Mouse (Mus musculus) urinary bladder, adult 2 months (tissue): ENCODE measurements around the gene Pla2g4a. TPM values are rescaled to one million over a fixed set of nuclear protein-coding genes. Genes with fewer than 3 reads are reported as not detected.
"Not testable (repeated sequence)": the region's sequence is repeated elsewhere in the genome, so short reads cannot be mapped to it uniquely, and the experiment has no call there.

ENCODE experiments used
- DNase-seq: peaks from one replicate; pipeline ENCODE4 v3.0.0; 2022; ENCODE audit warnings: low spot score
- polyA plus RNA-seq: library from polyadenylated mRNA; depleted of rRNA; stranded (reverse); fragments of >200 nt; gene quantifications from 2 replicates; pipeline ENCODE4 v1.2.3, GENCODE M21; 2012

The Pla2g4a gene
- polyA plus RNA-seq, 1 experiment = 54.4 TPM

GRCm38 (mm10) chr1:149937825-149938224, 23.3 kb downstream of the Pla2g4a start:
- DNase-seq = no peak

GRCm38 (mm10) chr1:149929140-149929539, 31.9 kb downstream of the Pla2g4a start:
- DNase-seq = no peak

GRCm38 (mm10) chr1:149923737-149924136, 37.4 kb downstream of the Pla2g4a start:
- DNase-seq = not testable (repeated sequence)

- DNase-seq = no peak
Observed at GRCm38 (mm10) chr1:149922219-149922618, 38.9 kb downstream of the Pla2g4a start.

GRCm38 (mm10) chr1:149921325-149921724, 39.8 kb downstream of the Pla2g4a start:
- DNase-seq = no peak

- DNase-seq = no peak
Observed at GRCm38 (mm10) chr1:149919301-149919700, 41.8 kb downstream of the Pla2g4a start.

- no peak for DNase-seq
Observed at GRCm38 (mm10) chr1:149912984-149913383, 48.1 kb downstream of the Pla2g4a start.

GRCm38 (mm10) chr1:149911050-149911449, 50.0 kb downstream of the Pla2g4a start:
- DNase-seq = no peak

- DNase-seq = no peak
Observed at GRCm38 (mm10) chr1:149898001-149898625, 63.0 kb downstream of the Pla2g4a start.

GRCm38 (mm10) chr1:149896590-149896989, 64.5 kb downstream of the Pla2g4a start:
- no peak for DNase-seq

- no peak for DNase-seq
Observed at GRCm38 (mm10) chr1:149894940-149895339, 66.2 kb downstream of the Pla2g4a start.

GRCm38 (mm10) chr1:149893903-149894302, 67.2 kb downstream of the Pla2g4a start:
- no peak for DNase-seq

- no peak for DNase-seq
Observed at GRCm38 (mm10) chr1:149891057-149891456, 70.0 kb downstream of the Pla2g4a start.

GRCm38 (mm10) chr1:149882419-149883025, 78.6 kb downstream of the Pla2g4a start:
- DNase-seq = no peak

- no peak for DNase-seq
Observed at GRCm38 (mm10) chr1:149878175-149878574, 82.9 kb downstream of the Pla2g4a start.

- DNase-seq = no peak
Observed at GRCm38 (mm10) chr1:149876502-149876901, 84.6 kb downstream of the Pla2g4a start.

- no peak for DNase-seq
Observed at GRCm38 (mm10) chr1:149871625-149872024, 89.5 kb downstream of the Pla2g4a start.

GRCm38 (mm10) chr1:149867323-149867722, 93.8 kb downstream of the Pla2g4a start:
- DNase-seq = no peak

GRCm38 (mm10) chr1:149866202-149866601, 94.9 kb downstream of the Pla2g4a start:
- DNase-seq = no peak

- no peak for DNase-seq
Observed at GRCm38 (mm10) chr1:149862801-149863200, 98.3 kb downstream of the Pla2g4a start.

- DNase-seq = no peak
Observed at GRCm38 (mm10) chr1:149862181-149862580, 98.9 kb downstream of the Pla2g4a start.

GRCm38 (mm10) chr1:149861543-149861942, 99.5 kb downstream of the Pla2g4a start:
- no peak for DNase-seq

- DNase-seq = no peak
Observed at GRCm38 (mm10) chr1:149858734-149859133, 102.4 kb downstream of the Pla2g4a start.

- peak; percentile 35 for DNase-seq
Observed at GRCm38 (mm10) chr1:149856720-149857119, 104.4 kb downstream of the Pla2g4a start.
